Mouse (Mus musculus) thymus, adult 2 months (tissue): ENCODE results near the gene Ubp1. TPM values are rescaled to one million over a fixed set of nuclear protein-coding genes. Genes with fewer than 3 reads are reported as not detected.

Experiments
- DNase-seq: peaks from one replicate; pipeline ENCODE4 v3.0.0; 2021
- H3K27ac ChIP-seq: fragments of 200-500 bp; 2 replicates; pipeline ENCODE4 v1.5.1; 2012; ENCODE audit warnings: low read length, control low read depth; ENCODE audit not compliant: control insufficient read depth, insufficient read depth
- H3K27me3 ChIP-seq: fragments of 200-500 bp; 2 replicates; pipeline ENCODE4 v1.6.1; 2012; ENCODE audit warnings: mild to moderate bottlenecking, low read length, moderate library complexity, mixed read lengths; ENCODE audit not compliant: control insufficient read depth, insufficient read depth
- H3K36me3 ChIP-seq: fragments of 200-500 bp; 2 replicates; pipeline ENCODE4 v1.6.1; 2012; ENCODE audit warnings: mild to moderate bottlenecking, low read length, moderate library complexity; ENCODE audit not compliant: control insufficient read depth, insufficient read depth
- H3K4me1 ChIP-seq: fragments of 200-500 bp; replicated peaks from 2 replicates; pipeline ENCODE4 v1.6.1; 2012; ENCODE audit warnings: low read length; ENCODE audit not compliant: control insufficient read depth, insufficient read depth
- H3K4me3 ChIP-seq: fragments of 200-500 bp; 2 replicates; pipeline ENCODE4 v1.5.1; 2012; ENCODE audit warnings: mild to moderate bottlenecking, low read length, control low read depth, moderate library complexity; ENCODE audit not compliant: control insufficient read depth, insufficient read depth
- CTCF ChIP-seq: fragments of 200-500 bp; IDR thresholded peaks from 2 replicates; pipeline ENCODE4 v1.5.1; 2012; ENCODE audit warnings: mild to moderate bottlenecking, control low read depth, low read length, moderate library complexity, borderline replicate concordance; ENCODE audit not compliant: control insufficient read depth, poor library complexity, insufficient read depth; ENCODE audit errors: extremely low read depth
- POLR2A ChIP-seq: fragments of 200-500 bp; IDR thresholded peaks from 2 replicates; pipeline ENCODE4 v1.6.1; 2012; ENCODE audit warnings: mild to moderate bottlenecking, low read length, control low read depth, moderate library complexity; ENCODE audit not compliant: control insufficient read depth, poor library complexity, insufficient read depth; ENCODE audit errors: extremely low read depth
- WGBS: fragments of 180-500 bp; shearing (Covaris S2); methylation state at CpG from one replicate; pipeline ENCODE4 v1.1.7; 2018; 5-methylcytosine and 5-hydroxymethylcytosine counted together
- polyA plus RNA-seq: library from polyadenylated mRNA; depleted of rRNA; stranded (reverse); fragments of >200 nt; gene quantifications from 2 replicates; pipeline ENCODE4 v1.2.3, GENCODE M21; 2012; rRNA removed

Gene Ubp1
- polyA plus RNA-seq, 1 experiment = 101 TPM

DNA sequence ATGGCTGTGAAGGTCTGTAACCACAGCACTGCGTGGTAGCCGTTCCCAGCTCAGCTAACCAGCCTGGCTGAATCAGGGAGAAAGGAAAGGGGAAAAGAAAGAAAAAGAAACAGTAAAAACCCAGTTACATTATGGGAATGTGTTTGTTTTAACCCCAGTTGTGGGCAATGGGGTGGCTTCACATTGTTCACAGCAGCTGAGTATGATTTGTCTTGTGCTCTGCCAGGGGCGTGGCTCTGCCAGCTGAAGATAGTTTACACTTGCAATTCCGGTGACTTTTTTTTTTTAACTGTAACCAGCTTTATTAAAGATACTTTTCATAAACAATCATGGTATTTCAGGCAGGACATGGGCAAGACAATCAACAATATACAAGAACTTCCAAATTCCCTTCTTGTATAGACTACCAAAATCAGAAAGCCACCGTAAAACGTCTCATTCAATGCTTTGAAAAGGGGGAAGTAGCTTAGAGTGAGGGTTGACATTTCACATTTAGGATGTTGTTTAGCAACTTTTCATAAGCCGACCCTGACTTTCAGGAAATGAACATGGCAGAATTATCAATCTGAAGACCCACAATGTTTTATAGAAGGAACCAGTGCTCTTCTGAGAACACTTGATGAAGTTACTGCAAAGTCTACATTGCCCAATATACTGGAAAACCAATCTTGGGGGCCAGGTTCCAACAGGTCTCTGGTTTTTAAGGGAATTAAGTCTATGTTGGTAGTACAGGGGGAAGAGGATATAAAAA lies 88.5 kb downstream of the Ubp1 start:
- DNase-seq = no peak
- no peaks in the 10 kb centered on the region for H3K36me3 ChIP-seq
- TF ChIP-seq CTCF (no peak), POLR2A (no peak)
- H3K27ac ChIP-seq = no peak overlapping the region
- H3K4me3 ChIP-seq = no peak overlapping the region
- no peaks in the 10 kb centered on the region for H3K27me3 ChIP-seq
- H3K4me1 ChIP-seq = no peaks in the 10 kb centered on the region
- WGBS = 46% methylated on average over 7 of the region's 7 CpGs

DNA sequence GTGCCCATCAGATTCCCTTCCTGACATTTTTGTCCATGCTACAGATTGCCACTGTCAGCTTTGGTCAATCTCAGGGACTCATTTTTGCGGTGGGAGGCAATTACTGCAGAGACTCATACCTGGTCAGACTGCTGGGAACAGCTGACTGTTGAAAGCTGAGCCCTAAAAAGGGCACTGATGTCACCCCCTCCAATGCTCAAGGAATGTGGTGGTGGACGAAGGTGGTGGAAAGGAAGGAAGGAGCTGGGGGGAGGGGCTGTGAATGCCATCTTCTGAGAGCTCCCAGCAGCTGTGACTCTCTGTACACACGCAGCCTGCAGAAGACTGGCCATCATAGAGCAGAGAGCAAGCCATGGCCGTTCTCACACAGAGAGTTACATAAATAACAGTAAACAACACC lies 91.4 kb downstream of the Ubp1 start:
- H3K27me3 ChIP-seq = peaks cover under 1% of the 10 kb centered on the region
- WGBS = 80% methylated on average over 4 of the region's 4 CpGs
- TF ChIP-seq CTCF (no peak), POLR2A (no peak)
- no peak for DNase-seq
- no peak overlapping the region for H3K4me3 ChIP-seq
- peaks cover 9% of the 10 kb centered on the region for H3K4me1 ChIP-seq
- no peak overlapping the region for H3K27ac ChIP-seq
- H3K36me3 ChIP-seq = no peaks in the 10 kb centered on the region

- WGBS = 64% methylated on average over 9 of the region's 9 CpGs
- Histone ChIP-seq H3K4me3 (no peak overlapping the region), H3K27me3 (peaks cover 2% of the 10 kb centered on the region), H3K36me3 (no peaks in the 10 kb centered on the region), H3K4me1 (peaks cover 9% of the 10 kb centered on the region), H3K27ac (no peak overlapping the region)
- no peak for DNase-seq
- TF ChIP-seq CTCF (no peak), POLR2A (no peak)
Measured at GRCm38 (mm10) chr9:114025182-114025581, 94.4 kb downstream of the Ubp1 start.

DNA sequence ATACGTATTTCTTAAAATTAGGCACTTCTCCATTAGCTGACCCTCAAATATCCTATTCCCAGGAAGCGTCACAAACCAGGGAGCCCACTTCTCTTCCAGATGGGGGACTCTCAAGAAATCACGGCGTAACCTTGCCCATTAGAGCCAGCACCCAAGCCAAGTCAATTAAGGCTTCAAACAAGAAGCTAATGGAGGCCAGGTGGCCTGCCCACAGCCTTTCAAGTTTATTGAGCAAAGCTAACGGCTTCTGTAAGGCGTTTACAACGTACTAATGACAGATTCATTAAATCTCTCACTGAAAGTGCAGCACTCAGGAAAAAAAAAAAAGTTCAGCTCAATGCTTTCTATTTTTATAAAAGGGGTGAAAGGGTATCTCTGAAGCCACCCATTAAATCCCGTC lies 95.1 kb downstream of the Ubp1 start:
- H3K4me3 ChIP-seq = no peak overlapping the region
- TF ChIP-seq CTCF (no peak), POLR2A (no peak)
- no peak overlapping the region for H3K27ac ChIP-seq
- peaks cover 2% of the 10 kb centered on the region for H3K27me3 ChIP-seq
- H3K4me1 ChIP-seq = peaks cover 9% of the 10 kb centered on the region
- no peaks in the 10 kb centered on the region for H3K36me3 ChIP-seq
- WGBS = 20% methylated on average over 8 of the region's 8 CpGs
- no peak for DNase-seq

DNA sequence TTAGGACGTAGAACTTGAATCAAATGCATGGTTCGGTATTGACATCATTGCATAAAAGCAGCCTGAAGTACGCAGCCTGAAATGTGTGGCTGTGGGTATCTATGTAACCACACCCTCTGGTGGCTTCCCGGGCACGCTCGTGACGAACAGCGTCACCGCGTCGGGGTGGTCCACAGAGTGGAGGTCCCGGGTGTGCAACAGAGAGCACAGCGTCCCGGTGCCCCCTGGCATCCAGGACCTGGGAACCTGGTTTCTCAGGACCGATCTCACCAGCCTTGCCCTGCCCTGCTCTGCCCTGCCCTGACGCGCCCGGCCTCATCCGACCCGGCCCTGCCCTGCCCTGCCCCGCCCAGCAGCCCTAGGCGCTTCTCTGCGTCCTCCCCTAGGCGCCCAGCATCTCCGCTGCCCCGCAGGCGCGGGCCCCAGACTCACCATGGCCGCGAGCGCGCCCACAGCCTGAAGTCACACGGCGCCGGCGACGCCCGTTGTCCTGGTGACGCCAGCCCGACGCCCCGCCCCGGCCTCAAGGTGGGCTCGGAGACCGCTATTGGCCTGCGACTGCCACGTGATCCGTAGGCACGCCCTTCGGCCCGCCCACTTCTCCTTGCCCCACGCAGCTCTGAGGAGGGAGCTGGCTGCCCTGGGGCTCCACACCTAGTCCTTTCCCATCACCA lies 95.7 kb downstream of the Ubp1 start:
- DNase-seq = peak; percentile 75
- Histone ChIP-seq H3K4me3 (peak overlapping the region; percentile 48), H3K4me1 (peaks cover 9% of the 10 kb centered on the region), H3K27me3 (peaks cover 2% of the 10 kb centered on the region), H3K36me3 (no peaks in the 10 kb centered on the region), H3K27ac (no peak overlapping the region)
- whole genome bisulfite sequencing = 1% methylated on average over 48 of the region's 52 CpGs
- TF ChIP-seq CTCF (no peak), POLR2A (0 out of 2 replicates have a peak, but pooled peaks have one; percentile 10)

Other genes with a start within 250 kb of the Ubp1 start
- gene Pdcd6ip, start 222.7 kb upstream of the Ubp1 start, polyA plus RNA-seq = 164 and 190 TPM in 2 replicates
- 12.6 and 17.7 TPM in 2 replicates for gene Clasp2, start 189.5 kb upstream of the Ubp1 start, polyA plus RNA-seq
- gene Fbxl2, start 115.3 kb downstream of the Ubp1 start, polyA plus RNA-seq = 1.9 and 3.2 TPM in 2 replicates
- gene Susd5, start 126.2 kb downstream of the Ubp1 start, polyA plus RNA-seq = 0.30 and 0.82 TPM in 2 replicates